ENCODE assay signal across 9 mouse cellular contexts in genomic region chr16:8810399-8811127, GRCm38 (mm10). TPM values are rescaled to one million over a fixed set of nuclear protein-coding genes. Genes with fewer than 3 reads are reported as not detected.
DNase-seq lines count a peak whose midpoint lies in the region; ATAC-seq and TF ChIP-seq lines count a peak whose summit lies in the region.
"Had no signal": no experiment of that assay in that cellular context is flagged by ENCODE, and none has a peak within 500 bp of the region (broad histone marks: within the 10 kb centered on the region; RNA-seq: fewer than 3 reads in every experiment).

No protein-coding gene starts in this region.

- TF ChIP-seq EP300 in ES-Bruce4 (IDR thresholded peaks at IDR 0.05; ENCODE audit: insufficient read depth, low read depth, low read length), result peak; percentile 98
- TF ChIP-seq EP300 in liver, embryonic 14.5 days (IDR thresholded peaks at IDR 0.05; ENCODE audit: low read depth), result peak; percentile 89

- peak; percentile 15 to 19 for DNase-seq in layer of hippocampus, adult 2 months (ENCODE audit: low spot score in 2 of 2)
- no peak for DNase-seq in layer of hippocampus, adult 9-10 months (ENCODE audit: low spot score)
- peak; percentile 80 for DNase-seq in adrenal gland, adult 8-10 months
- DNase-seq in liver, embryonic 14.5 days (ENCODE audit: low read depth in 3 of 3, low spot score in 3 of 3), result peak; percentile 91 to 93 (median 93)
- DNase-seq in layer of hippocampus, adult 18-20 months (ENCODE audit: low spot score in 2 of 2), result no peak
- no peak for DNase-seq in kidney, postnatal 14 days
- DNase-seq in layer of hippocampus, postnatal 14 days (ENCODE audit: low spot score in 2 of 2), result no peak

- no peak overlapping the region for H3K4me3 ChIP-seq in layer of hippocampus, adult 2 months
- peak overlapping the region; percentile 27 for H3K4me3 ChIP-seq in ES-Bruce4 (ENCODE audit: low read depth, low read length)
- peak overlapping the region; percentile 50 to 54 for H3K4me3 ChIP-seq in liver, embryonic 14.5 days (ENCODE audit: insufficient read depth in 1 of 2, low read depth in 2 of 2, low read length in 2 of 2)
- H3K4me3 ChIP-seq: hindbrain, embryonic 15.5 days had no signal

- no peaks in the 10 kb centered on the region for H3K9me3 ChIP-seq in ES-Bruce4 (replicated peaks; ENCODE audit: control insufficient read depth, insufficient read depth, low read length, poor library complexity, severe bottlenecking)
- H3K9me3 ChIP-seq in liver, embryonic 14.5 days (ENCODE audit: control insufficient read depth, low read length), result no peaks in the 10 kb centered on the region
- H3K9me3 ChIP-seq: hindbrain, embryonic 15.5 days had no signal

- peak; percentile 14 for TF ChIP-seq POLR2A in ES-Bruce4 (IDR thresholded peaks at IDR 0.05; ENCODE audit: insufficient read depth, low read length)

- peak; percentile 94 for ATAC-seq in liver, embryonic 14.5 days (ENCODE audit: insufficient read depth)

- H3K27ac ChIP-seq in layer of hippocampus, adult 2 months, result no peak overlapping the region
- peak overlapping the region; percentile 57 for H3K27ac ChIP-seq in ES-Bruce4 (ENCODE audit: insufficient read depth, low read length)
- peak overlapping the region; percentile 96 for H3K27ac ChIP-seq in liver, embryonic 14.5 days
- H3K27ac ChIP-seq: hindbrain, embryonic 15.5 days had no signal

- TF ChIP-seq CTCF in layer of hippocampus, adult 2 months (conservative IDR thresholded peaks at IDR 0.05), result no peak
- no peak for TF ChIP-seq CTCF in ES-Bruce4 (IDR thresholded peaks at IDR 0.05; ENCODE audit: low read depth, low read length)
- TF ChIP-seq CTCF in liver, embryonic 14.5 days (IDR thresholded peaks at IDR 0.05; ENCODE audit: low read depth), result peak; percentile 14; the same call in 1 of the 2 replicates

- WGBS in liver, embryonic 14.5 days (ENCODE audit: insufficient replicate concordance), result 72% methylated on average over 14 of the region's 14 CpGs

- peaks cover 3% of the 10 kb centered on the region for H3K4me1 ChIP-seq in ES-Bruce4 (ENCODE audit: control insufficient read depth, insufficient read depth, low read length)
- H3K4me1 ChIP-seq in liver, embryonic 14.5 days (replicated peaks; ENCODE audit: control insufficient read depth in 2 of 2, insufficient read depth in 2 of 2, low read length in 1 of 2), result peaks cover 16 to 26% of the 10 kb centered on the region in 2 experiments
- H3K4me1 ChIP-seq: hindbrain, embryonic 15.5 days had no signal

- H3K9ac ChIP-seq in ES-Bruce4 (ENCODE audit: low read depth, poor library complexity, severe bottlenecking), result peak overlapping the region; percentile 7; the same call in 1 of the 2 replicates
- peak overlapping the region; percentile 75 for H3K9ac ChIP-seq in liver, embryonic 14.5 days (replicated peaks)
- H3K9ac ChIP-seq: hindbrain, embryonic 15.5 days had no signal

- no peaks in the 10 kb centered on the region for H3K36me3 ChIP-seq in ES-Bruce4 (ENCODE audit: control insufficient read depth, insufficient read depth, low read length, poor library complexity, severe bottlenecking)
- no peaks in the 10 kb centered on the region for H3K36me3 ChIP-seq in liver, embryonic 14.5 days (replicated peaks; ENCODE audit: control insufficient read depth, insufficient read depth, low read depth)
- H3K36me3 ChIP-seq: hindbrain, embryonic 15.5 days had no signal

- no peaks in the 10 kb centered on the region for H3K27me3 ChIP-seq in ES-Bruce4 (ENCODE audit: control insufficient read depth, insufficient read depth, low read length, poor library complexity, severe bottlenecking)
- H3K27me3 ChIP-seq in liver, embryonic 14.5 days (ENCODE audit: control insufficient read depth, insufficient read depth, low read length), result no peaks in the 10 kb centered on the region
- H3K27me3 ChIP-seq: hindbrain, embryonic 15.5 days had no signal

- peak overlapping the region; percentile 70 for H3K4me2 ChIP-seq in liver, embryonic 14.5 days (ENCODE audit: low read depth)
- H3K4me2 ChIP-seq: hindbrain, embryonic 15.5 days had no signal

RNA-seq across cellular contexts. Expression of gene Usp7, which starts 18.5 kb away (rescaled TPM):
- total RNA-seq in layer of hippocampus, adult 2 months (2021), result 100 to 1,000 TPM; 163 to 168 TPM
- polyA plus RNA-seq in ES-Bruce4 (2011; ENCODE audit: insufficient read depth, insufficient read length, low read depth, missing spikeins), result 339 and 341 TPM in 2 replicates
- 100 to 1,000 TPM; 105 to 149 (median 127) TPM for total RNA-seq in adrenal gland, adult 8-10 months (2022)
- polyA plus RNA-seq in liver, embryonic 14.5 days (2012; rRNA removed), result 37.6 and 57.5 TPM in 2 replicates
- polyA plus RNA-seq in liver, embryonic 14.5 days (2014; fragmentation: Nextera tagmentation; extraction: Ambion mirVana), result 35.5 and 41.9 TPM in 2 replicates
- total RNA-seq in layer of hippocampus, adult 18-20 months (2021), result 100 to 1,000 TPM; 144 to 151 TPM
- total RNA-seq in layer of hippocampus, postnatal 14 days (2021), result 100 to 1,000 TPM; 149 to 167 TPM

RNA-seq across cellular contexts. Expression of gene 1810013L24Rik, which starts 19.3 kb away (rescaled TPM):
- 100 to 1,000 TPM; 103 to 107 TPM for total RNA-seq in layer of hippocampus, adult 2 months (2021)
- polyA plus RNA-seq in ES-Bruce4 (2011; ENCODE audit: insufficient read depth, insufficient read length, low read depth, missing spikeins), result 63.8 and 65.8 TPM in 2 replicates
- total RNA-seq in adrenal gland, adult 8-10 months (2022), result 100 to 1,000 TPM in 2 of 4 experiments, 10 to 100 TPM in 2; 81.3 to 111 (median 98.3) TPM
- polyA plus RNA-seq in liver, embryonic 14.5 days (2012; rRNA removed), result 10.3 and 15.1 TPM in 2 replicates
- polyA plus RNA-seq in liver, embryonic 14.5 days (2014; fragmentation: Nextera tagmentation; extraction: Ambion mirVana), result 8.4 and 9.8 TPM in 2 replicates
- 100 to 1,000 TPM; 100 to 102 TPM for total RNA-seq in layer of hippocampus, adult 18-20 months (2021)
- 100 to 1,000 TPM; 112 to 121 TPM for total RNA-seq in layer of hippocampus, postnatal 14 days (2021)

Comparison
In these comparisons a context has a peak if more than half of its experiments do, and no peak if none do; other contexts are left out.
1. DNase-seq: peak in layer of hippocampus, adult 2 months (2 of 2), adrenal gland, adult 8-10 months (single experiment) and liver, embryonic 14.5 days (3 of 3); none in layer of hippocampus, adult 9-10 months (single experiment), layer of hippocampus, adult 18-20 months (0 of 2), kidney, postnatal 14 days (single experiment) and layer of hippocampus, postnatal 14 days (0 of 2).